Mouse (Mus musculus): ENCODE results near the gene Itgal. TPM values are rescaled to one million over a fixed set of nuclear protein-coding genes. Genes with fewer than 3 reads are reported as not detected.

Gene Itgal
- polyA plus RNA-seq, 1 experiment, result 12.5 TPM

DNA sequence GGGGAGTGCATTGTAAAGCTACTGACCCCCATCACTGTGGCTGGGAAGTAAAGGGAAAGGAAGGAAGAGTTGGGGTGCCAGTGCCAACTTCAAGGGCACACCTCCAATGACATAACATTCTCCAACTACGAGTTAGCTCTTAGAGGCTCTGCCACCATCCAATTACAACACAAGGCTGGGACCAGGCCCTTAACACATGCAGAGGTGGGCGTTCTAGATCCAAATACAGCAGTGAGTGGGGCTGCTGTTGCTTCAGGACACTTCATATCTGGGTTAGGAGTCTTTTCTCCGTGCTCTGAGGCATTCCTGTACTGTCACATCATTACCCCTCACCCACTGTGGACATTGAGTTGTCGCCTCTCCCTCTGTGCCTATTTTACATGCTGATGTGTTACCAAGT, 25.0 kb downstream of the Itgal start:
- no peaks in the 10 kb centered on the region for H3K4me1 ChIP-seq (ENCODE audit: control insufficient read depth, insufficient read depth, insufficient read length, low read length)
- H3K27ac ChIP-seq (ENCODE audit: insufficient read depth, low read depth, low read length), result no peak overlapping the region
- no peaks in the 10 kb centered on the region for H3K36me3 ChIP-seq (ENCODE audit: control insufficient read depth, insufficient read depth, low read length)
- no peak for TF ChIP-seq POLR2A (IDR thresholded peaks at IDR 0.05; ENCODE audit: low read depth, low read length)
- no peak for TF ChIP-seq CTCF (IDR thresholded peaks at IDR 0.05; ENCODE audit: extremely low read depth, insufficient read length, insufficient replicate concordance, low read depth, low read length)
- no peak overlapping the region for H3K4me3 ChIP-seq (ENCODE audit: low read depth, low read length)
- WGBS, result 78% methylated on average over 4 of the region's 4 CpGs
- no peaks in the 10 kb centered on the region for H3K27me3 ChIP-seq (ENCODE audit: control insufficient read depth, insufficient read depth, low read length)

GRCm38 (mm10) chr7:127322085-127322484, 26.0 kb downstream of the Itgal start:
- Histone ChIP-seq H3K4me1 (ENCODE audit: control insufficient read depth, insufficient read depth, insufficient read length, low read length) (no peaks in the 10 kb centered on the region), H3K27ac (ENCODE audit: insufficient read depth, low read depth, low read length) (no peak overlapping the region), H3K27me3 (ENCODE audit: control insufficient read depth, insufficient read depth, low read length) (no peaks in the 10 kb centered on the region), H3K4me3 (ENCODE audit: low read depth, low read length) (no peak overlapping the region), H3K36me3 (ENCODE audit: control insufficient read depth, insufficient read depth, low read length) (no peaks in the 10 kb centered on the region)
- WGBS, result 36% methylated on average over 5 of the region's 5 CpGs
- no peak for TF ChIP-seq POLR2A (IDR thresholded peaks at IDR 0.05; ENCODE audit: low read depth, low read length)
- peak; percentile 44; the same call in 1 of the 2 replicates for TF ChIP-seq CTCF (IDR thresholded peaks at IDR 0.05; ENCODE audit: extremely low read depth, insufficient read length, insufficient replicate concordance, low read depth, low read length)

DNA sequence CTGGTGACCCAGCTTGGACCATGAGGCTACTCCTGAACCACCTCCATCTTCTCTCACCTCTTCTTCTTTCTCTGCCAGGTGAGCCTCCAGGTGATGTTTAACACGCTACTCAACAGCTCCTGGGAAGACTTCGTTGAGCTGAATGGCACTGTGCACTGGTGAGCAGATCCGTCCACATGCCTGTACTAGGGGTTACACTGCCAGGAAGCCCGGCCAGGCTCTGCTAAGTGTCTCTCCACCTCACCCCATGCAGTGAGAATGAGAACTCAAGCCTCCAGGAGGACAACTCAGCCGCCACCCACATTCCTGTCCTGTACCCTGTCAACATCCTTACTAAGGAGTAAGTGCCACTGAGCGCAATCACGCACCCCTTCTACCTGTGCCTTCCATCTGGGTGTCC, 28.9 kb downstream of the Itgal start:
- Histone ChIP-seq H3K36me3 (ENCODE audit: control insufficient read depth, insufficient read depth, low read length) (no peaks in the 10 kb centered on the region), H3K4me3 (ENCODE audit: low read depth, low read length) (no peak overlapping the region), H3K4me1 (ENCODE audit: control insufficient read depth, insufficient read depth, insufficient read length, low read length) (no peaks in the 10 kb centered on the region), H3K27ac (ENCODE audit: insufficient read depth, low read depth, low read length) (no peak overlapping the region), H3K27me3 (ENCODE audit: control insufficient read depth, insufficient read depth, low read length) (no peaks in the 10 kb centered on the region)
- no peak for TF ChIP-seq CTCF (IDR thresholded peaks at IDR 0.05; ENCODE audit: extremely low read depth, insufficient read length, insufficient replicate concordance, low read depth, low read length)
- 80% methylated on average over 7 of the region's 7 CpGs for WGBS

DNA sequence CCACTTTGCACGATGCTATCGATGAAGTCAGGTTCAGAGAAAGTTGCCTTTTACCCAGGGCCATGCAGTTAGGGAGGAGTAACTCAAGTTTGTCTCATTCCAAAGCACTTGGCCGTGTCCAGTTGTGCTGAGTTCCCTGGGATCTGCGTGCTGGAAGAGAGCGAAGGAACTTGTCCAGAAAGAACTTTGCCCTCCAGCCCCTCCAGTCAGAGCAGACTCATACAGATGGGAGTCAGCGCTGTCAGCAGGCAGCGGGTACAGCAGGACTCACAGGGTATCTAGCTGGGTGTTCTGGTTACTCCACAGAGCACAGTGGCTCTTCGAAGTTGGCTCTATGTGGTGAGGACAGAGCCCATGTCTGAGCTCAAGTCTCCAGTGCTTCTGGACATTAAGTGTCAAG, 29.5 kb downstream of the Itgal start:
- Histone ChIP-seq H3K27me3 (ENCODE audit: control insufficient read depth, insufficient read depth, low read length) (no peaks in the 10 kb centered on the region), H3K27ac (ENCODE audit: insufficient read depth, low read depth, low read length) (no peak overlapping the region), H3K36me3 (ENCODE audit: control insufficient read depth, insufficient read depth, low read length) (no peaks in the 10 kb centered on the region), H3K4me1 (ENCODE audit: control insufficient read depth, insufficient read depth, insufficient read length, low read length) (no peaks in the 10 kb centered on the region), H3K4me3 (ENCODE audit: low read depth, low read length) (no peak overlapping the region)
- 67% methylated on average over 8 of the region's 8 CpGs for WGBS
- no peak for TF ChIP-seq POLR2A (IDR thresholded peaks at IDR 0.05; ENCODE audit: low read depth, low read length)
- TF ChIP-seq CTCF (IDR thresholded peaks at IDR 0.05; ENCODE audit: extremely low read depth, insufficient read length, insufficient replicate concordance, low read depth, low read length), result no peak

- WGBS, result 78% methylated on average over 2 of the region's 2 CpGs
- Histone ChIP-seq H3K27ac (ENCODE audit: insufficient read depth, low read depth, low read length) (no peak overlapping the region), H3K36me3 (ENCODE audit: control insufficient read depth, insufficient read depth, low read length) (no peaks in the 10 kb centered on the region), H3K4me3 (ENCODE audit: low read depth, low read length) (no peak overlapping the region), H3K27me3 (ENCODE audit: control insufficient read depth, insufficient read depth, low read length) (no peaks in the 10 kb centered on the region), H3K4me1 (ENCODE audit: control insufficient read depth, insufficient read depth, insufficient read length, low read length) (no peaks in the 10 kb centered on the region)
- TF ChIP-seq POLR2A (IDR thresholded peaks at IDR 0.05; ENCODE audit: low read depth, low read length) (no peak), CTCF (IDR thresholded peaks at IDR 0.05; ENCODE audit: extremely low read depth, insufficient read length, insufficient replicate concordance, low read depth, low read length) (no peak)
These were observed 30.6 kb downstream of the Itgal start for GRCm38 (mm10) chr7:127326685-127327084.

GRCm38 (mm10) chr7:127333240-127333639, 37.2 kb downstream of the Itgal start:
- Histone ChIP-seq H3K36me3 (ENCODE audit: control insufficient read depth, insufficient read depth, low read length) (no peaks in the 10 kb centered on the region), H3K4me1 (ENCODE audit: control insufficient read depth, insufficient read depth, insufficient read length, low read length) (no peaks in the 10 kb centered on the region), H3K27me3 (ENCODE audit: control insufficient read depth, insufficient read depth, low read length) (no peaks in the 10 kb centered on the region), H3K27ac (ENCODE audit: insufficient read depth, low read depth, low read length) (no peak overlapping the region), H3K4me3 (ENCODE audit: low read depth, low read length) (no peak overlapping the region)
- WGBS, result 85% methylated on average over 6 of the region's 6 CpGs
- TF ChIP-seq POLR2A (IDR thresholded peaks at IDR 0.05; ENCODE audit: low read depth, low read length), result no peak
- TF ChIP-seq CTCF (IDR thresholded peaks at IDR 0.05; ENCODE audit: extremely low read depth, insufficient read length, insufficient replicate concordance, low read depth, low read length), result no peak

DNA sequence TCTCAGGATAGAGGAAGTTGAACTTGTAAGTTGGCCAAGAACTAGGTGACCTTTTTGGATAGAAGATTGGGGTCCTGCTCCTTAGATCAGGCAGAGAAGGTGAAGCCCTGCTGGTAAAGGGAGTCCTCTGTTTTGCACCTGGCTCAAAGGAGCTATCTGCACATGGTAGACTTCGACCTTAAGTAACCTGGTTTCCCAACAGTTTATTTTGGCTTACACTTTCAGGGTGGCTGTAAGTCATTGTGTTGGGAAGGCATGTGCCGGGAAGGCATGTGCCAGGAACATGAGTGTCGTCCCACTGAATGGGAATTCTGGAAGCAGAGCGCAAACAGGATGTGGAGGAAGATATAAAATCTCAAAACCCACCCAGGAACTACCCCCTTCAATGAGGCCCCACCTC, 39.5 kb downstream of the Itgal start:
- Histone ChIP-seq H3K4me1 (ENCODE audit: control insufficient read depth, insufficient read depth, insufficient read length, low read length) (no peaks in the 10 kb centered on the region), H3K36me3 (ENCODE audit: control insufficient read depth, insufficient read depth, low read length) (no peaks in the 10 kb centered on the region), H3K27ac (ENCODE audit: insufficient read depth, low read depth, low read length) (no peak overlapping the region), H3K4me3 (ENCODE audit: low read depth, low read length) (no peak overlapping the region), H3K27me3 (ENCODE audit: control insufficient read depth, insufficient read depth, low read length) (no peaks in the 10 kb centered on the region)
- 84% methylated on average over 4 of the region's 4 CpGs for WGBS
- no peak for TF ChIP-seq POLR2A (IDR thresholded peaks at IDR 0.05; ENCODE audit: low read depth, low read length)
- TF ChIP-seq CTCF (IDR thresholded peaks at IDR 0.05; ENCODE audit: extremely low read depth, insufficient read length, insufficient replicate concordance, low read depth, low read length), result no peak

DNA sequence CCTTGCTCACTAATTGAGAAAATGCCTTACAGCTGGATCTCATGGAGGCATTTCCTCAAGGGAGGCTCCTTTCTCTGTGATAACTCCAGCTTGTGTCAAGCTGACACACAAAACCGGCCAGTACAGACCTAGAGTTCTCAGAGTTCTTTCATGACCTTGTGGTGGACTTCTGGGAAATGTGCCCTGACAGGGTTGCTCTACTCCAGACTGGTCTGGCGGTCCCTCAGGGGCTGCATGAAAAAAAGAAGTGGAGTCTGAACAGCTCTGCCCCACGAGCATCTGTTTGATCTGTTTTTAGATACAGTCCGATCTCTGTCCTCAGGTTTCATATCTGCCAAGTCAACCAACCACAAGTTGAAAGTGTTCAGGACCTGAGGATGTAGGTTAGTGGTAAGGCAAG, 41.6 kb downstream of the Itgal start:
- TF ChIP-seq POLR2A (IDR thresholded peaks at IDR 0.05; ENCODE audit: low read depth, low read length) (no peak), CTCF (IDR thresholded peaks at IDR 0.05; ENCODE audit: extremely low read depth, insufficient read length, insufficient replicate concordance, low read depth, low read length) (no peak)
- 59% methylated on average over 4 of the region's 4 CpGs for WGBS
- Histone ChIP-seq H3K27me3 (ENCODE audit: control insufficient read depth, insufficient read depth, low read length) (no peaks in the 10 kb centered on the region), H3K4me1 (ENCODE audit: control insufficient read depth, insufficient read depth, insufficient read length, low read length) (no peaks in the 10 kb centered on the region), H3K27ac (ENCODE audit: insufficient read depth, low read depth, low read length) (no peak overlapping the region), H3K4me3 (ENCODE audit: low read depth, low read length) (no peak overlapping the region), H3K36me3 (ENCODE audit: control insufficient read depth, insufficient read depth, low read length) (peaks cover 5% of the 10 kb centered on the region; the same call in 1 of the 2 replicates)

Data from small intestine, adult 2 months (tissue).